Mouse (Mus musculus) liver, embryonic 15.5 days (tissue): Measurements from ENCODE around the gene Eif4e3. TPM values are rescaled to one million over a fixed set of nuclear protein-coding genes. Genes with fewer than 3 reads are reported as not detected.
A peak's percentile ranks its signal among the peaks of the same experiment; 100 is the strongest.

Experiments
- ATAC-seq: fragments of 200-750 bp; cut with Nextera tagmentation; 2 replicates; pipeline ENCODE4 v1.8.0; 2017; ENCODE audit warnings: moderate number of reproducible peaks, mild to moderate bottlenecking, moderate library complexity; ENCODE audit not compliant: insufficient read depth
- H3K27ac ChIP-seq: fragments of 300-500 bp; sonication (generic); replicated peaks from 2 replicates; pipeline ENCODE4 v1.5.1; 2015; ENCODE audit warnings: mild to moderate bottlenecking, inconsistent platforms
- H3K27me3 ChIP-seq: fragments of 300-500 bp; sonication (generic); 2 replicates; pipeline ENCODE4 v1.6.1; 2015; ENCODE audit warnings: mild to moderate bottlenecking, inconsistent platforms
- H3K36me3 ChIP-seq: fragments of 300-500 bp; sonication (generic); replicated peaks from 2 replicates; pipeline ENCODE4 v1.6.1; 2015; ENCODE audit warnings: moderate library complexity, mild to moderate bottlenecking, inconsistent platforms
- H3K4me1 ChIP-seq: fragments of 300-500 bp; sonication (generic); replicated peaks from 2 replicates; pipeline ENCODE4 v1.6.1; 2015; ENCODE audit warnings: inconsistent platforms
- H3K4me2 ChIP-seq: fragments of 300-500 bp; sonication (generic); 2 replicates; pipeline ENCODE4 v1.6.1; 2015; ENCODE audit warnings: moderate library complexity, mild to moderate bottlenecking, inconsistent platforms
- H3K4me3 ChIP-seq: fragments of 300-500 bp; sonication (generic); replicated peaks from 2 replicates; pipeline ENCODE4 v1.5.1; 2015; ENCODE audit warnings: mild to moderate bottlenecking, inconsistent platforms
- H3K9ac ChIP-seq: fragments of 300-500 bp; sonication (generic); 2 replicates; pipeline ENCODE4 v1.6.1; 2015; ENCODE audit warnings: moderate library complexity, mild to moderate bottlenecking, inconsistent platforms
- H3K9me3 ChIP-seq: fragments of 300-500 bp; sonication (generic); replicated peaks from 2 replicates; pipeline ENCODE4 v1.6.1; 2016; ENCODE audit warnings: inconsistent platforms
- WGBS: fragments of 180-500 bp; shearing (Covaris S2); methylation state at CpG from one replicate; pipeline ENCODE4 v1.1.7; 2015; ENCODE audit warnings: mixed read lengths; ENCODE audit not compliant: insufficient replicate concordance; 5-methylcytosine and 5-hydroxymethylcytosine counted together
- polyA plus RNA-seq: library from polyadenylated mRNA; unstranded; fragments of >200 nt; fragmentation: Nextera tagmentation; extraction: Ambion mirVana; gene quantifications from 2 replicates; pipeline ENCODE4 v1.2.1, GENCODE M21; 2015

Eif4e3 gene
- polyA plus RNA-seq, 1 experiment from 2014 or later, result 2.2 TPM

DNA sequence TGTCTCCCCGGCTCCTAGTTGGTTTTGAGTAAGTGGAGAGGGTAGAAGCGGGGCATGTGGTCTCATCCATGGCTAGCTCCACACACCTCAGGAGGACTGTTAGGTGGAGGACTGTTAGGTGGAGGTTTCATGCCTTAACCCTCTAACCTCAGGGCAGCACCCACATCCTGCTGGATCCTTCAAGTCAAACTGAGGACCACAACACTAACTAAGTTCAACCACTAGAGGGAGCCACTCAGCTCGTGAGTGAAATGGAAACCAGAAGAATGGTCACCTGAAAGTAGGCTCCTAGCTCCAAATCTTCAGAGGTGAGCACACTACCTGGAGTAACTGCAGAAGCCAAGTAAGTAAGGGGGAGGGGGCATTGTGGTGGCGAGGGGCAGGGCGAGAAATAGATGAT, 18.3 kb upstream of the Eif4e3 start:
- no peak for ATAC-seq
- no peaks in the 10 kb centered on the region for H3K4me1 ChIP-seq
- no peaks in the 10 kb centered on the region for H3K9me3 ChIP-seq
- no peaks in the 10 kb centered on the region for H3K36me3 ChIP-seq
- 52% methylated on average over 5 of the region's 5 CpGs for WGBS
- H3K27ac ChIP-seq, result no peak overlapping the region
- H3K27me3 ChIP-seq, result peaks cover 23% of the 10 kb centered on the region
- H3K4me2 ChIP-seq, result no peak overlapping the region
- H3K4me3 ChIP-seq, result no peak overlapping the region
- H3K9ac ChIP-seq, result no peak overlapping the region

DNA sequence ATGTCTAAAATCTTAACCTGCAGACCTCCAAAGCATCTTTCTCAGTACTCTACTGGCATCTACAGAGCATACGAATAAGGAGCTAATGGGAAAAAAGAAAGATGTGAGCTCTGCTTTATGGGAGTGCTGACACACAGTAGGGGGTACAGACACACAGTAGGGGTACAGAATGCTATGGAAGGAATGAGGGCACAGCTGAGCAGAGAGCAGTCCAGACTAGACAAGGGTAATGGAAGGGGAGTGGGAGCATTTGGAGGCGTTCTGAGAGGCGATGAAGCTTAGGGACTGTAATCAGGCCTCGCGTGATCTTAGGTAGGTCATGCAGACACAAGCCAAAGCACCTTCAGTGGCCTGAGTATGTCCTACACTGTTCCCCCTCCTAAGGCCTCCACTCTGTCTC, 17.4 kb upstream of the Eif4e3 start:
- 77% methylated on average over 5 of the region's 5 CpGs for WGBS
- Histone ChIP-seq H3K4me1 (no peaks in the 10 kb centered on the region), H3K4me2 (no peak overlapping the region), H3K27ac (no peak overlapping the region), H3K9ac (no peak overlapping the region), H3K36me3 (no peaks in the 10 kb centered on the region), H3K9me3 (no peaks in the 10 kb centered on the region), H3K4me3 (no peak overlapping the region), H3K27me3 (peaks cover 14% of the 10 kb centered on the region)
- ATAC-seq, result no peak

DNA sequence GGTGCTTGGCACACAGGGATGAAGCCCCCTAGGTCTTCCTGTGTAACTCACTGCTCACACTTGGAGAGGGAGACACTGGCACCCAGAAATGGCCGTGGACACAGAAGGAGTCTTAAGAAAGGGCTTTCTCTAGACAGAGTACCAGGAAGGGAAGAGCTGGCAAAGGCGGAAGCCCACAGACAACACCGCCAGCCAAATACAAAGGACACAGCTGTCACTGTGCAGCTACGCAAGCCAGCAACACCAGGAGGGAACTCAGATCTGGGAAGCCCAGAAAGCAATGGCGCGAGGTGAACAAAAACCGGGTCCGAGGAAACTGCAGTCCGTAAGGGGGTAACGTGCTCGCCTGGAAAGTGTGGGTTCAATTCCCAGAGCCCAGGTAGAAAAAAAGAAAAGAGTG, 11.5 kb upstream of the Eif4e3 start:
- H3K4me1 ChIP-seq, result no peaks in the 10 kb centered on the region
- no peaks in the 10 kb centered on the region for H3K9me3 ChIP-seq
- H3K36me3 ChIP-seq, result no peaks in the 10 kb centered on the region
- WGBS, result 76% methylated on average over 11 of the region's 11 CpGs
- no peak overlapping the region for H3K4me3 ChIP-seq
- no peak overlapping the region for H3K9ac ChIP-seq
- no peaks in the 10 kb centered on the region for H3K27me3 ChIP-seq
- no peak overlapping the region for H3K27ac ChIP-seq
- no peak for ATAC-seq
- H3K4me2 ChIP-seq, result no peak overlapping the region

GRCm38 (mm10) chr6:99677325-99677724, 10.8 kb upstream of the Eif4e3 start:
- H3K4me1 ChIP-seq, result no peaks in the 10 kb centered on the region
- no peaks in the 10 kb centered on the region for H3K9me3 ChIP-seq
- no peaks in the 10 kb centered on the region for H3K36me3 ChIP-seq
- H3K4me2 ChIP-seq, result no peak overlapping the region
- no peak for ATAC-seq
- H3K4me3 ChIP-seq, result no peak overlapping the region
- no peaks in the 10 kb centered on the region for H3K27me3 ChIP-seq
- H3K27ac ChIP-seq, result no peak overlapping the region
- no peak overlapping the region for H3K9ac ChIP-seq
- 66% methylated on average over 8 of the region's 8 CpGs for WGBS

DNA sequence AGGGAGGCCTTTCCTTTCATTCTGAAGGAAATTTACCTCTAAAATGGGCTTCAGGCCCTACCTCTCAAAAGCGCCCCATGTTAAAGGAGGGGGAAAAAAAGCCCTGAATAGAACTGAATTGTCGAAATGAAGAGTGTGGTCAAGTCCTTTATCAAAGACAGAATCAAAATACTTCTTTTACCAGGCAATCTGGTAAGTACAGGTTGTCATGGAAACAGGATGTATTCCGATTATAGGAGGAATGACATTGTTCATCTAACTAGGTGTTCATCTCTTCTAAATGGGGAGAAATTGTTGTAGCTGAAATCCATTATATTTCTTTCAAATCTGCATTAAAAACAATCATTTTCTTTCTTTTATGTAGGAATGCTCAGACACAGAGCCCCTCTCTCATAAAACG, 7.9 kb upstream of the Eif4e3 start:
- Histone ChIP-seq H3K27me3 (0 out of 2 replicates have a peak, but pooled peaks cover 6% of the 10 kb centered on the region), H3K9me3 (no peaks in the 10 kb centered on the region), H3K27ac (no peak overlapping the region), H3K9ac (no peak overlapping the region), H3K4me2 (no peak overlapping the region), H3K4me1 (no peaks in the 10 kb centered on the region), H3K4me3 (no peak overlapping the region), H3K36me3 (no peaks in the 10 kb centered on the region)
- no peak for ATAC-seq
- 64% methylated on average over 4 of the region's 4 CpGs for WGBS

DNA sequence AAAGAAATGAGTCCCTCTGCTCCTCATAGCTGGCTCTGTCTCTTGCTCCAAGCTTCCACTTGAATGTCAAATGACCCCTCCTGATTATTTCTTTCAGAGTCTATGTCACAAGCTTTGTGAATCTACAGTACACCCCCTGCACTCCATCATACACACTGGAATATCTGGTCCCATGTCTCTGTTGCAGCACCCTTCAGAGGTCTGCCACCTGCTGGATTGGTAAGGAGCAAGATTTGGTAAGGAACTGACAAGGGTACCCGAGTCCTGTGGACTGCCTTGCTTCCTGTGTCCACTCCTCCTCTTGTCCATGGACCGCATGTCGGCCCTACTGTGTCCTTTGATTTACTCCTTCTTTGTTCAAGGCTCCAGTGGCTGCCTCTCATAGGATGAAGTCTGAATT, 5.2 kb upstream of the Eif4e3 start:
- Histone ChIP-seq H3K9me3 (no peaks in the 10 kb centered on the region), H3K4me1 (peaks cover 7% of the 10 kb centered on the region; the same call in 1 of the 2 replicates), H3K4me3 (no peak overlapping the region), H3K27ac (no peak overlapping the region), H3K9ac (no peak overlapping the region), H3K36me3 (no peaks in the 10 kb centered on the region), H3K4me2 (no peak overlapping the region), H3K27me3 (peaks cover 23% of the 10 kb centered on the region)
- no peak for ATAC-seq
- 50% methylated on average over 3 of the region's 3 CpGs for WGBS

- no peak for ATAC-seq
- Histone ChIP-seq H3K4me1 (peaks cover 13% of the 10 kb centered on the region), H3K4me3 (no peak overlapping the region), H3K9me3 (no peaks in the 10 kb centered on the region), H3K36me3 (no peaks in the 10 kb centered on the region), H3K9ac (no peak overlapping the region), H3K27me3 (peaks cover 35% of the 10 kb centered on the region), H3K27ac (no peak overlapping the region), H3K4me2 (no peak overlapping the region)
- 70% methylated on average over 7 of the region's 7 CpGs for WGBS
These were observed 4.0 kb upstream of the Eif4e3 start for GRCm38 (mm10) chr6:99670481-99671119.

DNA sequence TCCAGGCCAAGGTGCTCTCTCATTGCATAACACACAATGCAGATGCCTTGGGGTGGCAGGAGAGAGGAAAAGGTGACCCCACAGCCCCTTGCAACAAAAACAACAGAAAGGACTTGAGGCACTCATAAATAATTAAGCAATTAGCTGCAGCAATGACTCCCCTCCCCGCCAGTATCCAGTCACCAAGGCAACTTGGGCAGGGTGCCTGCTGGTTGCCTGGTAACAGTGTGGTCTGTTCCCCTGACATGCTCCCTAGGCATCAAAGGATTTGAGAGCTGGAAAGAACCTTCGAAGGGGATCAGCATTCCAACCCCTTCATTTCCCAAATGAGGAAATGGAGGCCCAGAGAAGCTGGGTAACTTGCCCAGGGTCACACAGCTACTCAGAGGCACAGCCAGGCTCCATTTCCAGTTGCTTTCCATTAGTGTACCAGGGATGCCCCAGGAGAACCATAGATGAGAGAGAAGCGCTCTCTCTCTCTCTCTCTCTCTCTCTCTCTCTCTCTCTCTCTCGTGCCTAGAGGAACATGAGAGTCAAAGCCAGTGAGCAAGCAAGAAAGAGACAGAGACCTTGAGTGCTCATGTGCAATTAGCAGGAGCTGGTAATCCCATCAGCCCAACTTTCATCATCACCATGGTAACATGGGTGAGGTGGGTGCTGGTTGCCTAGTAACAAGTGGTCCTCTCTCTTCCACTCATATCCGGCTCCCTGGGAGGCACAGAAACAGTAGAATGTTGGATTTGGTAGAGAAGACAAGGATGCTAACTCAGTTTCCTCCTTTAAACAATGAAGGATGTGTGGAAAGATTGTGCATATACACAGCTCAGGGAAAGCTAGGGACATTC, 3.1 kb upstream of the Eif4e3 start:
- H3K9me3 ChIP-seq, result no peaks in the 10 kb centered on the region
- H3K27me3 ChIP-seq, result peaks cover 42% of the 10 kb centered on the region

DNA sequence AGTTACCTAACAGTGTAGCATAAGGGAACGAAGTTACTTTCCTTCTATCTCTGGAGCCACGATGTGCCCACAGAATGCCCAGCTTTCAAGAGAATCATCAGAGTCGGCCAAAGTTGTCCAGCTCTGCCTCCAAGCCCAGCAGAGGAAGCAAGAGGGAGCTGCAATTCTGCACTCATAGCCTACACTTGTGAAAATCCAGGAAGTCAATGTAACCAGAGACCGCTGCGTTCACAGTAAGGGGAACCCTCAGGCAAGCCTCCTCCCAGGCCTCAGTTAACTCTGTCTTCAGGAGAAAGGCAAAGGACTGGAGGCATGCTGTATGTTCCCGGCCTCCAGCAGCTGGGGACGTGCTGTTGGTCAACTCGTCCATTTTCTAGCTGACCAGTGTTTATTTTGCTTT, 719 bp upstream of the Eif4e3 start:
- Histone ChIP-seq H3K27me3 (peaks cover 51% of the 10 kb centered on the region), H3K4me1 (peaks cover 15% of the 10 kb centered on the region), H3K9me3 (no peaks in the 10 kb centered on the region), H3K4me3 (peak overlapping the region; percentile 60; the same call in 1 of the 2 replicates), H3K9ac (no peak overlapping the region), H3K4me2 (peak overlapping the region; percentile 67), H3K36me3 (no peaks in the 10 kb centered on the region), H3K27ac (no peak overlapping the region)
- ATAC-seq, result 0 out of 2 replicates have a peak, but pooled peaks have one; percentile 6
- WGBS, result 24% methylated on average over 8 of the region's 8 CpGs

More for the DNA sequence above, 3.1 kb upstream of the Eif4e3 start:
- 39% methylated on average over 5 of the region's 5 CpGs for WGBS
- no peak for ATAC-seq
- H3K27ac ChIP-seq, result no peak overlapping the region
- H3K9ac ChIP-seq, result no peak overlapping the region
- no peak overlapping the region for H3K4me3 ChIP-seq
- H3K4me2 ChIP-seq, result no peak overlapping the region
- no peaks in the 10 kb centered on the region for H3K36me3 ChIP-seq
- H3K4me1 ChIP-seq, result peaks cover 15% of the 10 kb centered on the region

- Histone ChIP-seq H3K9ac (no peak overlapping the region), H3K4me1 (peaks cover 15% of the 10 kb centered on the region), H3K9me3 (no peaks in the 10 kb centered on the region), H3K27ac (no peak overlapping the region), H3K36me3 (no peaks in the 10 kb centered on the region), H3K27me3 (peaks cover 51% of the 10 kb centered on the region), H3K4me3 (peak overlapping the region; percentile 60), H3K4me2 (peak overlapping the region; percentile 67)
- WGBS, result 12% methylated on average over 16 of the region's 16 CpGs
- ATAC-seq, result no peak
These were observed 884 bp downstream of the Eif4e3 start for GRCm38 (mm10) chr6:99665457-99666317.

DNA sequence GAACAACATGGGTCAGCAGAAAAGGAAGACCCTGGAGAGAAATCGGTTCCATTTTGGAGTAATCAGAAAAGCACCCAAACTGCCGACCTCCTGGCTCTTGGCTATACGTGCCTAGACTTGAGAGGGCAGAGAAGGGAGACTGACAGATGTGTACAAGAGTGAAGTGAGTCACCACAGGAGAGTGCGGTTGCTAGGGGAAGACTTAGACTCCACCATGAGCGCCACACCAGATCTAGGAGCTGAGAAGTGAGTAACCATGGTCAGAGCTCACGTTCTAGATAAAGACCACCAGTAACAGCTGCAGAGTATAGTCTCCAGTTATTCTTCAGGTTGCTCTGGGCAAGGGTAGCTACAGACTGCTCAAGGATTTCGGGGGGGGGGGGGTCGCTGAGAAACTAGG, 3.3 kb downstream of the Eif4e3 start:
- H3K4me1 ChIP-seq, result peaks cover 15% of the 10 kb centered on the region
- peaks cover 43% of the 10 kb centered on the region for H3K27me3 ChIP-seq
- 54% methylated on average over 8 of the region's 8 CpGs for WGBS
- no peak overlapping the region for H3K4me2 ChIP-seq
- H3K9me3 ChIP-seq, result no peaks in the 10 kb centered on the region
- H3K4me3 ChIP-seq, result no peak overlapping the region
- H3K9ac ChIP-seq, result no peak overlapping the region
- no peak for ATAC-seq
- no peak overlapping the region for H3K27ac ChIP-seq
- no peaks in the 10 kb centered on the region for H3K36me3 ChIP-seq
